Mouse (Mus musculus): ENCODE measurements around the gene 1700020A23Rik. TPM values are rescaled to one million over a fixed set of nuclear protein-coding genes. Genes with fewer than 3 reads are reported as not detected.

Gene 1700020A23Rik
- total RNA-seq, 2 experiments from 2014 or later = not detected

DNA sequence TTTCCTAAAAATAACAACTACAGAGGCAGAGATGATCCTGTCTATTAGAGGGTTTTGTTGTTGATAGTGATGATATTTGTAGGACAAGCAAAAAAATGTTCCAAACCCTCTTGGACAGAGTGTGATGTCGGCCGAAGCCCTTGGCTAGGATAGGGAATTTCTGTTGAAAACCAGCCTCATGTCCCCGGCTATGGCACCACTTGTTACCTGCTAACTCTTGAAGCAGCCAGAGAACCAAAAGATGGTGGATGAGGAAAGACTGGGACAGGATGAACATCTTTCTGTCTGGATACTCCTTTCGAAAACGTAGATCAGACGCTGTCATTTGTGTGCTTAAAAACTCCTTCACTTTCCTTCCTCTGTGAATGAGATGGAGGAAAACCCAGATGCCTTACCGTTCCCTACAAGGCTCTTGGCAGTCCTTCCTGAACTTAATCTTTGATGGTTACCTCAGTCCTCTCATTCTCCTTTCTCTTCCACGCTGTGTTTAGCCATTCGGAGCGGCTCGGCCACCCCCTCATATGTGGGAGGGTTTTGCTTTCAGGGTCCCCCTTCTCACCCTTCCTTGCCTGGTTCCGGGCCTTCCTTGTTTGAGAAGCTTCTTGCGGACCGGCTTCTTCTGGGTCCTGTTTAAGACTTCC lies 46.1 kb downstream of the 1700020A23Rik start:
- DNase-seq = no peak

DNA sequence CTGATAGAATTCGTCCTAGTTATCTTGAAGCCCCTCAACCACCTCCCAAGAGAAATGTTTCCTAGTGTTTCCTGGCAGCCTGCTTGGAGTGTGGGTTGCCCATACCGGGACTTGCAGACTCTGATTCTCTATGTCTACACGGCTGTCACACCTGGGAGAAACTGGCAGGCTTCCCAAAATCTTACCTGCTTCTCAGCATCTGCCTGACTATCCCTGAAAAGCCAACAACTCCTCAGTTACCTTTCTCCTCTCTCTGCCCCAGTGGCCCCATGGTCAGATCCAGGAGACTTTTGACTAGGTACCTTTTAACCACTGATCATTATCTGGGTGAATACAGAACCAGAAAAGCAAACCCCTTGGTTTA lies 46.6 kb downstream of the 1700020A23Rik start:
- no peak for DNase-seq

DNA sequence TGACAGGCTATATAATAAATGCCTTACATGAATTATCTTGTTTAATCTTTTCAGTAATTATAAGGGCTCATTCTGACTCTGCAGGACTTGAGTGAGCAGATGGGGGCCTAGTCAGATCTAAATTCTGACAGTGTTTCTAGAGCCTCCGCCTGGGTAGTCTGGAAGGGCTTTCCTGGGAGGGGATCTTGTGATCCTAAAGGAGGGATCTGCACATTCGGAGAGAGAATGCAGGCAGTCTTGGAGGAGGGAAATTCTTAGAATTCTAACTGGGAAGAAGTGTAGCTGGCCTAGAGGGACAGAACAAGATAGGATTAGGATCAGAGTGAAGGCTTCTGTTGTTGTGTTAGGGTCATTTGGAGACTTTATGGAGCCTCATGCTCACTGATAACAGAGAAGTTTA lies 47.2 kb downstream of the 1700020A23Rik start:
- no peak for DNase-seq

DNA sequence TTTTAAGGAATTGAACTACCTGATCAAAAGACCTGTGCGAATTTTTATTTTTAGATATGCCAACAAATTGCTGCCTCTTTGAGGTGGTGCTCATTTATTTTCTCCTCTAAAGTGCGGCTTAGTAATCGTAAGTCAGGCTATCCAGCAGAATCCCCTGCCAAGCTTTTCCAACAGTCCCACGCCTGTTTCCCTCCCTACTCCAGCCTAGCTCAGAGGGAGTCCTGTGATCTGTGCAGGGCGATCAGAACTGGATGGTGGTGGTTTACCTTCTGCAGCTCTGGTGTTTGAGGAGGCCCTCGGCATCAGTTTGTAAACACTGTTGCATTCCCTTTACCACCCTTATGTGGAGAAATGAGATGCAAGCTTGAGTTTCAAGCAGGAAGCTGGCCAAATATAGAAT lies 48.4 kb downstream of the 1700020A23Rik start:
- DNase-seq = no peak

DNA sequence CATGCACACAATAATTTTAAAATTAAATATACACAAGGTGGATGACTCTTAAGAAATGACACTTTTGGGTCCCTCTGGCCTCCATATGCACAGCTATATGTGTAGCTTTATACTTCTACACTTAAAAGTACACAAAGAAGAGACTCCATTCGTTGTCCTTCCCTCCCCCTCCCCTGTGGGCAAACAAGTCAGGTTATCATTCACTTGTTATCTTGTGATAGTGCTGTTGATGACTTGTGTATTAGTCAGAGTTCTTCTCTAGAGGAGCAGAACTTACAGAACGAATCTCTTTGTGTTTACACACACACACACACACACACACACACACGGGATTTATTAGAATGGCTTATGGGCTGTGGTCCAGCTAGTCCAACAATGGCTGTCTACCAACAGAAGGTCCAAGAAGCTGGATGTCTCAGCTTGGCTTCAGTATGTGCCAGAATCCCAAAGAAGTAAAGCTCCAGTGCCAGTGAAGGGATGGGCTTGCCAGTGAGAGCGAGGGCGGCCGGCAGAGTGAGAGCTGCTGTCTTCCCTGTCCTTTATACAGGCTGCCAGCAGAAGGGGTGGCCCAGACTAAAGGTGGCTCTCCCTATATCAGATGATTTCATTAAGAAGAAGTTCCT lies 49.8 kb downstream of the 1700020A23Rik start:
- DNase-seq = no peak

Other genes with a start within 250 kb of the 1700020A23Rik start
- gene Snrpb, start 225.9 kb upstream of the 1700020A23Rik start, total RNA-seq (2021) = 100 to 1,000 TPM; 118 to 122 TPM
- not detected for gene Tmc2, start 210.1 kb upstream of the 1700020A23Rik start, total RNA-seq (2021)
- 10 to 100 TPM; 31.3 to 33.0 TPM for gene Nop56, start 130.8 kb upstream of the 1700020A23Rik start, total RNA-seq (2021)
- gene Idh3b, start 120.7 kb upstream of the 1700020A23Rik start, total RNA-seq (2021) = 100 to 1,000 TPM; 461 to 484 TPM
- gene Ebf4, start 110.1 kb upstream of the 1700020A23Rik start, total RNA-seq (2021) = under 1 TPM; 0.19 to 0.49 TPM
- 1 to 10 TPM; 1.8 to 5.7 TPM for gene Cpxm1, start 7.7 kb upstream of the 1700020A23Rik start, total RNA-seq (2021)
- gene Gm28372, start within 50 bp of the 1700020A23Rik start, total RNA-seq (2021) = not detected
- not detected for gene Tmem239, start 1.2 kb downstream of the 1700020A23Rik start, total RNA-seq (2021)
- gene Vps16, start 19.1 kb downstream of the 1700020A23Rik start, total RNA-seq (2021) = 10 to 100 TPM; 16.2 to 16.8 TPM
- 1 to 10 TPM; 3.8 to 4.5 TPM for gene Pced1a, start 19.4 kb downstream of the 1700020A23Rik start, total RNA-seq (2021)
- gene Ptpra, start 45.0 kb downstream of the 1700020A23Rik start, total RNA-seq (2021) = 10 to 100 TPM; 17.3 to 21.4 TPM
- gene Mrps26, start 158.5 kb downstream of the 1700020A23Rik start, total RNA-seq (2021) = 10 to 100 TPM; 44.9 to 45.0 TPM
- gene Oxt, start 170.9 kb downstream of the 1700020A23Rik start, total RNA-seq (2021) = not detected
- not detected for gene Avp, start 177.3 kb downstream of the 1700020A23Rik start, total RNA-seq (2021)
- 1 to 10 TPM; 5.0 to 6.4 TPM for gene Fastkd5, start 224.8 kb downstream of the 1700020A23Rik start, total RNA-seq (2021)
- gene Ubox5, start 224.8 kb downstream of the 1700020A23Rik start, total RNA-seq (2021) = 1 to 10 TPM; 3.3 to 3.8 TPM
- gene Lzts3, start 237.5 kb downstream of the 1700020A23Rik start, total RNA-seq (2021) = 1 to 10 TPM; 2.1 to 2.4 TPM

All from gastrocnemius, postnatal 25 days (tissue).